Mouse (Mus musculus) brain, embryonic 18.5 days (tissue): ENCODE results near the gene Slc44a5.
"Not testable (repeated sequence)": the region's sequence is repeated elsewhere in the genome, so short reads cannot be mapped to it uniquely, and the experiment has no call there.

ENCODE experiments used
- DNase-seq: peaks from one replicate; pipeline ENCODE4 v3.0.0-alpha.2; 2012; ENCODE audit warnings: low read depth, low spot score

The Slc44a5 gene

GRCm38 (mm10) chr3:153969451-153969850 is 3.8 kb upstream of the Slc44a5 start:
- DNase-seq, result no peak

GRCm38 (mm10) chr3:153973949-153974760 is 919 bp downstream of the Slc44a5 start:
- DNase-seq, result no peak

- DNase-seq, result no peak
Observed at GRCm38 (mm10) chr3:153975060-153975459, 1.8 kb downstream of the Slc44a5 start.

- no peak for DNase-seq
Observed at GRCm38 (mm10) chr3:153975791-153976190, 2.6 kb downstream of the Slc44a5 start.

GRCm38 (mm10) chr3:153980611-153981010 is 7.4 kb downstream of the Slc44a5 start:
- DNase-seq, result no peak

- DNase-seq, result no peak
Observed at GRCm38 (mm10) chr3:153984428-153985340, 11.4 kb downstream of the Slc44a5 start.

- no peak for DNase-seq
Observed at GRCm38 (mm10) chr3:153999797-154000528, 26.7 kb downstream of the Slc44a5 start.

GRCm38 (mm10) chr3:154001348-154001747 is 28.1 kb downstream of the Slc44a5 start:
- DNase-seq, result no peak

GRCm38 (mm10) chr3:154046876-154047275 is 73.6 kb downstream of the Slc44a5 start:
- no peak for DNase-seq

GRCm38 (mm10) chr3:154053331-154053730 is 80.1 kb downstream of the Slc44a5 start:
- no peak for DNase-seq

- DNase-seq, result no peak
Observed at GRCm38 (mm10) chr3:154057464-154057863, 84.2 kb downstream of the Slc44a5 start.

- DNase-seq, result no peak
Observed at GRCm38 (mm10) chr3:154058200-154058599, 85.0 kb downstream of the Slc44a5 start.

- not testable (repeated sequence) for DNase-seq
Observed at GRCm38 (mm10) chr3:154071989-154072388, 98.8 kb downstream of the Slc44a5 start.

GRCm38 (mm10) chr3:154075749-154076148 is 102.5 kb downstream of the Slc44a5 start:
- no peak for DNase-seq

GRCm38 (mm10) chr3:154081687-154082086 is 108.5 kb downstream of the Slc44a5 start:
- no peak for DNase-seq

GRCm38 (mm10) chr3:154082241-154082640 is 109.0 kb downstream of the Slc44a5 start:
- peak; percentile 6 for DNase-seq

- no peak for DNase-seq
Observed at GRCm38 (mm10) chr3:154082961-154083360, 109.7 kb downstream of the Slc44a5 start.

- no peak for DNase-seq
Observed at GRCm38 (mm10) chr3:154089996-154090395, 116.8 kb downstream of the Slc44a5 start.

- DNase-seq, result no peak
Observed at GRCm38 (mm10) chr3:154091468-154092338, 118.5 kb downstream of the Slc44a5 start.

- no peak for DNase-seq
Observed at GRCm38 (mm10) chr3:154092466-154092865, 119.2 kb downstream of the Slc44a5 start.
